ENCODE assay signal across 11 mouse cellular contexts in genomic region chr10:86482496-86482895, GRCm38 (mm10).
"Had no signal": no experiment of that assay in that cellular context is flagged by ENCODE, and none has a peak within 500 bp of the region (broad histone marks: within the 10 kb centered on the region; RNA-seq: fewer than 3 reads in every experiment).

No protein-coding gene starts in this region.

- H3K27me3 ChIP-seq: lung, embryonic 15.5 days; midbrain, embryonic 12.5 days had no signal

- H3K4me3 ChIP-seq: lung, embryonic 15.5 days; midbrain, embryonic 12.5 days had no signal

- H3K9ac ChIP-seq: lung, embryonic 15.5 days; midbrain, embryonic 12.5 days had no signal

- H3K4me1 ChIP-seq: lung, embryonic 15.5 days; midbrain, embryonic 12.5 days had no signal

- H3K9me3 ChIP-seq: lung, embryonic 15.5 days; midbrain, embryonic 12.5 days had no signal

- H3K36me3 ChIP-seq: lung, embryonic 15.5 days; midbrain, embryonic 12.5 days had no signal

- H3K27ac ChIP-seq: lung, embryonic 15.5 days; midbrain, embryonic 12.5 days; stomach, postnatal 0 days had no signal

- DNase-seq: kidney, adult 11 months; left cerebral cortex, postnatal 4 days; lung, postnatal 14 days; right cerebral cortex, adult 18-20 months; right cerebral cortex, postnatal 25 days; thymus, postnatal 4 days had no signal

- ATAC-seq: midbrain, embryonic 16.5 days had no signal

- H3K4me2 ChIP-seq: liver, embryonic 11.5 days; lung, embryonic 15.5 days; midbrain, embryonic 12.5 days had no signal
